ENCODE assay signal across 21 mouse cellular contexts in genomic region chr8:106133946-106134345, GRCm38 (mm10). TPM values are rescaled to one million over a fixed set of nuclear protein-coding genes. Genes with fewer than 3 reads are reported as not detected.
DNase-seq lines count a peak whose midpoint lies in the region; ATAC-seq and TF ChIP-seq lines count a peak whose summit lies in the region.
"Had no signal": no experiment of that assay in that cellular context is flagged by ENCODE, and none has a peak within 500 bp of the region (broad histone marks: within the 10 kb centered on the region; RNA-seq: fewer than 3 reads in every experiment).

No protein-coding gene starts in this region.

- ATAC-seq in limb, embryonic 13.5 days (ENCODE audit: low FRiP score, low read depth), result no peak
- no peak for ATAC-seq in stomach, embryonic 14.5 days (ENCODE audit: insufficient number of reproducible peaks, insufficient read depth, low FRiP score, low read depth)
- ATAC-seq: forebrain, postnatal 0 days had no signal

- WGBS in limb, embryonic 13.5 days, result 67% methylated on average over 6 of the region's 6 CpGs
- WGBS in limb, embryonic 10.5 days, result 76% methylated on average over 6 of the region's 6 CpGs
- WGBS in stomach, embryonic 14.5 days, result 72% methylated on average over 6 of the region's 6 CpGs

- no peak overlapping the region for H3K4me3 ChIP-seq in limb, embryonic 13.5 days
- no peak overlapping the region for H3K4me3 ChIP-seq in limb, embryonic 10.5 days
- peak overlapping the region; percentile 83 for H3K4me3 ChIP-seq in E14TG2a.4 (replicated peaks; ENCODE audit: low read length)
- no peak overlapping the region for H3K4me3 ChIP-seq in ES-Bruce4 (ENCODE audit: low read depth, low read length)
- no peak overlapping the region for H3K4me3 ChIP-seq in stomach, embryonic 14.5 days (ENCODE audit: low read depth, low read length)
- H3K4me3 ChIP-seq: forebrain, embryonic 10.5 days; heart, embryonic 13.5 days; left cerebral cortex, adult 2 months; megakaryocyte, embryonic 14.5 days; neural tube, embryonic 13.5 days had no signal

- H3K4me1 ChIP-seq in limb, embryonic 13.5 days, result peaks cover 39% of the 10 kb centered on the region
- H3K4me1 ChIP-seq in limb, embryonic 10.5 days, result peaks cover 44% of the 10 kb centered on the region
- H3K4me1 ChIP-seq in E14TG2a.4 (replicated peaks; ENCODE audit: low read depth, low read length) (peaks cover 63% of the 10 kb centered on the region), ES-Bruce4 (ENCODE audit: control insufficient read depth, insufficient read depth, low read length) (peaks cover 7% of the 10 kb centered on the region)
- peaks cover 10% of the 10 kb centered on the region; the same call in 1 of the 2 replicates for H3K4me1 ChIP-seq in stomach, embryonic 14.5 days (ENCODE audit: control insufficient read depth, insufficient read depth, low read length)

- TF ChIP-seq EP300 in ES-Bruce4 (IDR thresholded peaks at IDR 0.05; ENCODE audit: insufficient read depth, low read depth, low read length), result no peak

- H3K27me3 ChIP-seq in limb, embryonic 13.5 days, result peaks cover 65% of the 10 kb centered on the region
- peaks cover 67% of the 10 kb centered on the region for H3K27me3 ChIP-seq in limb, embryonic 10.5 days (ENCODE audit: low read depth, poor library complexity, severe bottlenecking)
- peaks cover 40% of the 10 kb centered on the region for H3K27me3 ChIP-seq in E14TG2a.4 (ENCODE audit: insufficient read depth, low read length)
- H3K27me3 ChIP-seq in ES-Bruce4 (ENCODE audit: control insufficient read depth, insufficient read depth, low read length, poor library complexity, severe bottlenecking), result peaks cover 3% of the 10 kb centered on the region; the same call in 1 of the 2 replicates
- H3K27me3 ChIP-seq in stomach, embryonic 14.5 days (ENCODE audit: control insufficient read depth, insufficient read depth, low read length), result peaks cover 15% of the 10 kb centered on the region

- TF ChIP-seq CTCF in E14TG2a.4 (conservative IDR thresholded peaks at IDR 0.05; ENCODE audit: low read length) (no peak), ES-Bruce4 (IDR thresholded peaks at IDR 0.05; ENCODE audit: low read depth, low read length) (no peak)

- TF ChIP-seq POLR2A in ES-Bruce4 (IDR thresholded peaks at IDR 0.05; ENCODE audit: insufficient read depth, low read length), result no peak

- no peak overlapping the region for H3K9ac ChIP-seq in limb, embryonic 13.5 days
- no peak overlapping the region for H3K9ac ChIP-seq in ES-Bruce4 (ENCODE audit: low read depth, poor library complexity, severe bottlenecking)
- no peak overlapping the region for H3K9ac ChIP-seq in stomach, embryonic 14.5 days (replicated peaks; ENCODE audit: low read depth, low read length)
- H3K9ac ChIP-seq: forebrain, postnatal 0 days; heart, embryonic 13.5 days; hindbrain, embryonic 14.5 days; limb, embryonic 12.5 days had no signal

- no peak overlapping the region for H3K27ac ChIP-seq in limb, embryonic 13.5 days
- H3K27ac ChIP-seq in limb, embryonic 10.5 days, result no peak overlapping the region
- H3K27ac ChIP-seq in ES-Bruce4 (ENCODE audit: insufficient read depth, low read length), result peak overlapping the region; percentile 29
- peak overlapping the region; percentile 17; the same call in 1 of the 2 replicates for H3K27ac ChIP-seq in stomach, embryonic 14.5 days (ENCODE audit: low read length)
- H3K27ac ChIP-seq: forebrain, embryonic 10.5 days; heart, embryonic 13.5 days; hindbrain, embryonic 14.5 days; left cerebral cortex, adult 2 months; limb, embryonic 12.5 days; neural tube, embryonic 13.5 days had no signal

- H3K4me2 ChIP-seq in limb, embryonic 13.5 days (replicated peaks), result 0 out of 2 replicates have a peak overlapping the region, but pooled peaks have one; percentile 26
- peak overlapping the region; percentile 26 for H3K4me2 ChIP-seq in stomach, embryonic 14.5 days (replicated peaks; ENCODE audit: low read depth, low read length)
- H3K4me2 ChIP-seq: heart, embryonic 13.5 days; hindbrain, embryonic 14.5 days; neural tube, embryonic 13.5 days had no signal

- no peaks in the 10 kb centered on the region for H3K9me3 ChIP-seq in limb, embryonic 13.5 days
- H3K9me3 ChIP-seq in limb, embryonic 10.5 days (replicated peaks), result no peaks in the 10 kb centered on the region
- no peaks in the 10 kb centered on the region for H3K9me3 ChIP-seq in E14TG2a.4 (ENCODE audit: low read length)
- H3K9me3 ChIP-seq in ES-Bruce4 (replicated peaks; ENCODE audit: control insufficient read depth, insufficient read depth, low read length, poor library complexity, severe bottlenecking), result no peaks in the 10 kb centered on the region
- H3K9me3 ChIP-seq in stomach, embryonic 14.5 days (ENCODE audit: control insufficient read depth, low read depth, low read length), result no peaks in the 10 kb centered on the region
- H3K9me3 ChIP-seq: forebrain, embryonic 10.5 days; G1E; heart, embryonic 13.5 days; limb, embryonic 12.5 days; megakaryocyte, embryonic 14.5 days; neural tube, embryonic 13.5 days had no signal

- no peak for DNase-seq in limb, embryonic 10.5 days (ENCODE audit: low spot score)
- no peak for DNase-seq in gastrocnemius, postnatal 10 days
- DNase-seq in adrenal gland, postnatal 10 days, result no peak
- DNase-seq: cerebellum, adult 9-11 months; forebrain, postnatal 0 days; kidney, adult 18-20 months; kidney, postnatal 4 days; layer of hippocampus, adult 9-11 months; midbrain, embryonic 14.5 days had no signal

- H3K36me3 ChIP-seq in limb, embryonic 13.5 days, result peaks cover 40% of the 10 kb centered on the region
- peaks cover 50% of the 10 kb centered on the region for H3K36me3 ChIP-seq in limb, embryonic 10.5 days
- H3K36me3 ChIP-seq in E14TG2a.4 (ENCODE audit: insufficient read depth, low read length), result peaks cover 56% of the 10 kb centered on the region
- peaks cover 29% of the 10 kb centered on the region for H3K36me3 ChIP-seq in ES-Bruce4 (ENCODE audit: control insufficient read depth, insufficient read depth, low read length, poor library complexity, severe bottlenecking)
- H3K36me3 ChIP-seq in stomach, embryonic 14.5 days (ENCODE audit: control insufficient read depth, insufficient read depth, low read length), result peaks cover 38% of the 10 kb centered on the region

RNA-seq across cellular contexts. Expression of gene Esrp2, which starts 2.8 kb away (rescaled TPM):
- polyA plus RNA-seq in limb, embryonic 13.5 days (2015; fragmentation: Nextera tagmentation; extraction: Ambion mirVana), result 11.5 and 13.8 TPM in 2 replicates
- 5.6 and 7.3 TPM in 2 replicates for polyA plus RNA-seq in limb, embryonic 10.5 days (2016; fragmentation: Nextera tagmentation; extraction: Ambion mirVana)
- polyA plus RNA-seq in ES-Bruce4 (2011; ENCODE audit: insufficient read depth, insufficient read length, low read depth, missing spikeins), result 10.8 and 13.2 TPM in 2 replicates
- 30.0 and 35.4 TPM in 2 replicates for polyA plus RNA-seq in stomach, embryonic 14.5 days (2014; fragmentation: Nextera tagmentation; extraction: Ambion mirVana)
- under 1 TPM in 1 of 2 experiments, not detected in 1; 0.07 TPM for total RNA-seq in gastrocnemius, postnatal 10 days (2021)
- total RNA-seq in adrenal gland, postnatal 10 days (2021), result 10 to 100 TPM; 14.8 to 15.4 TPM
- total RNA-seq: G1E had no signal
- polyA plus RNA-seq: forebrain, postnatal 0 days; G1E had no signal

RNA-seq across cellular contexts. Expression of gene Pla2g15, which starts 16.3 kb away (rescaled TPM):
- polyA plus RNA-seq in limb, embryonic 13.5 days (2015; fragmentation: Nextera tagmentation; extraction: Ambion mirVana), result 19.6 and 20.5 TPM in 2 replicates
- 10.8 and 13.4 TPM in 2 replicates for polyA plus RNA-seq in limb, embryonic 10.5 days (2016; fragmentation: Nextera tagmentation; extraction: Ambion mirVana)
- 18.0 and 19.6 TPM in 2 replicates for polyA plus RNA-seq in ES-Bruce4 (2011; ENCODE audit: insufficient read depth, insufficient read length, low read depth, missing spikeins)
- 3.9 and 4.0 TPM in 2 replicates for polyA plus RNA-seq in stomach, embryonic 14.5 days (2014; fragmentation: Nextera tagmentation; extraction: Ambion mirVana)
- total RNA-seq in gastrocnemius, postnatal 10 days (2021), result 1 to 10 TPM; 4.7 to 6.6 TPM
- 10 to 100 TPM; 17.6 to 21.4 TPM for total RNA-seq in adrenal gland, postnatal 10 days (2021)

RNA-seq across cellular contexts. Expression of gene Slc7a6, which starts 34.7 kb away (rescaled TPM):
- 59.0 and 68.9 TPM in 2 replicates for polyA plus RNA-seq in limb, embryonic 13.5 days (2015; fragmentation: Nextera tagmentation; extraction: Ambion mirVana)
- 85.3 and 94.5 TPM in 2 replicates for polyA plus RNA-seq in limb, embryonic 10.5 days (2016; fragmentation: Nextera tagmentation; extraction: Ambion mirVana)
- polyA plus RNA-seq in ES-Bruce4 (2011; ENCODE audit: insufficient read depth, insufficient read length, low read depth, missing spikeins), result 75.7 and 82.1 TPM in 2 replicates
- 60.4 and 65.6 TPM in 2 replicates for polyA plus RNA-seq in stomach, embryonic 14.5 days (2014; fragmentation: Nextera tagmentation; extraction: Ambion mirVana)
- total RNA-seq in gastrocnemius, postnatal 10 days (2021), result 10 to 100 TPM in 1 of 2 experiments, 1 to 10 TPM in 1; 5.8 to 11.0 TPM
- total RNA-seq in adrenal gland, postnatal 10 days (2021), result 10 to 100 TPM; 28.2 to 28.7 TPM

Comparison
In these comparisons a context has a peak if more than half of its experiments do, and no peak if none do; other contexts are left out.
1. H3K27ac ChIP-seq: peak in ES-Bruce4 (single experiment) and stomach, embryonic 14.5 days (single experiment); none in limb, embryonic 13.5 days (single experiment) and limb, embryonic 10.5 days (single experiment).